Mouse (Mus musculus): ENCODE results near the gene Slc17a3.

DNA sequence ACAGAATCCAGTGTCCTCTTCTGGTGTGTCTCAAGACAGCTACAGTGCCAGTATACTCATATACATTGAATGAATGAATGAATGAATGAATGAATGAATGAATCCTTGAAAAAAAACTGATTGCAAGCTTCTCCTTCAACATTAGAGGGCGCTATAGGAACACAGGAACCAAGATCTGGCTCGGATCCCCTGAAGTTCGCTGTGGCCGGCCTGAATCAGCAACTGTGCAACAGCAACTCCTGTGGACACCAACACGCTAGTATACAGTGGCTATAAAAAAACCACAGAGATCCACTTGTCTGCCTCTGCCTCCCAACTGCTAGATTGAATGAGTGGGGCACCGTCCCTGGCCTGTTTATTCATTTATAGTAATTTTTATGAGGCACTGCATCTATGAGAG is 6.2 kb upstream of the Slc17a3 start:
- TF ChIP-seq CTCF (IDR thresholded peaks at IDR 0.05; ENCODE audit: borderline replicate concordance, control insufficient read depth, extremely low read depth, insufficient read depth, low read length, poor library complexity) (no peak), POLR2A (IDR thresholded peaks at IDR 0.05; ENCODE audit: control insufficient read depth, extremely low read depth, insufficient read depth, low read length, poor library complexity) (no peak)
